Mouse (Mus musculus) lung, postnatal 14 days (tissue): ENCODE results near the gene Ptgis.
A peak's percentile ranks its signal among the peaks of the same experiment; 100 is the strongest.

Source experiments
- DNase-seq: peaks from one replicate; pipeline ENCODE4 v3.0.0; 2021

The Ptgis gene

GRCm38 (mm10) chr2:167240008-167240964 lies at the start of gene Ptgis:
Gene Ptgis, minus strand, starts transcription at chr2:167240604.
- DNase-seq, result peak; percentile 38

DNA sequence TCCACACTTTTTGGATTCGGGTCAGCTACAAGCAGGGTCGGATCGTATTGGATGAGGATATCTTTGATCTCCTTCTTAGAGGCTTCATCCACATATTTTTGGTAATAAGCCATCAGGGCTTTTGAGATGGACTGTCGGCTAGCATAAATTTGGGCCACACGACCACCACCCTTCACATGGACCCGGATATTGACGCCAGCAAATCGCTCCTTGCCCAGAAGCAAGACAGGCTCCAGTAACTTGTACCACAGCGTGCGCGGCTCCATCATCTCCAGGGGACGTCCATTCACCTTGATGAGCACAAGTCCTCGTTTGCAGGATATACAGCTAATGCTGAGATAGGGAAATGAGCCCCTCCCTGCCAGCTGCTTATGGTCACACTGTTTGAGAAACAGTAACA lies 41.1 kb upstream of the Ptgis start:
- DNase-seq, result no peak

DNA sequence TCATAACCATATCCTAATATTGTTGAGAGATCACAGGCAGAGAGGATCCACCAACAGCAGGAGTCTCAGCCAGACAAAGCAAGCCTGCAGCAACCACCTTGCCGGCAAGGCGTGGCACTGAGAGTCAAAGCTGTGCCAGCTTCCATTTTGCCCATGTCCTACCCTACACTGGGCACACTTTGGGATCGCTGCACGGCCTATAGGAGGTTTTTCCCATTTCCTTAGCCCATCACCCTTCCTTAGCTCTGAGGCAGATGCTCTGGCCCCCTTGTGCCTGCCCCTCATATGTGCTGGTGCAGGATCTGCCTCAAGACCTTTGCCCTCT lies 40.5 kb upstream of the Ptgis start:
- DNase-seq, result no peak

DNA sequence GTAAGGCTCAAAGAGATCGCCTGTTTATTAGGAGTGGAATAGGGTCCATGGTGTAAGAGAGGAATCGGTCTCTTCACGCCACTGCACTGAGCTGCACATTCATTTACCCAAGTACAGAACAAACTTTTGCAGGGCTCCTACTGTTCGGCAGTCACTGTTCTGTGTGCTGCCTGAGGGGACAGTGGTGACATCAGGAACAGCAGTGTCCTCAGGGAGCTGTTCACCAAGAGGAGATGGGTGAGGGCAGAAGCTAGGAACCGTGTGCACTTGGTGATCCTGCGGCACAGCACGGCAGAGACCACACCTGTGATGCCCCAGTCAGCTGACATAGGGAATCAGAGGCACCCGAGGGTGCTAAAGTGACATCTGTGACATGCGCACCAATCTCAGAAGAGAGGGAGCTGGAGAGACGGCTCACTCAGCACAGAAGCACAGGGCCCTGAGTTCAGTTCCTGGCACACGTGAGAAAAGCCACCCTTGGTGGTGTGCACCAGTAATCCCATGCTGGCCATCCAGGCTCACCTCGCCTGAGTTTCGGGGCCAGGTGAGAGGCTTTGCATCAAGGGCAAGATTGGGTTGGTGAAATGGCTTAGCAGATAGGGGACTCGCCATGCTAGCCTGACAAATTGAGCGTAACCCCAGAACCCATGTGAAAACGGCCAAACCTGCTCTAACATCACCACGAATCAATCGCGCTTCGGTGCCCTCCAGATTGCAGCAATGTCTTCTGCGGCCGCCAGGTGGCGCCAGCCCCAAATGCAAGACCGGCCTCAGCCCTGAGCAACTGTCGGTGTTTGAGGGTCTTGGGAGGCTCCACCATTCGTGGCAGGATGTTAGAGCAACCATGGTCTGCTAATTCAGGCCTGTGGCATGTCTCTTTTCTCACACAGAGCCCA lies 39.9 kb upstream of the Ptgis start:
- peak; percentile 74 for DNase-seq

DNA sequence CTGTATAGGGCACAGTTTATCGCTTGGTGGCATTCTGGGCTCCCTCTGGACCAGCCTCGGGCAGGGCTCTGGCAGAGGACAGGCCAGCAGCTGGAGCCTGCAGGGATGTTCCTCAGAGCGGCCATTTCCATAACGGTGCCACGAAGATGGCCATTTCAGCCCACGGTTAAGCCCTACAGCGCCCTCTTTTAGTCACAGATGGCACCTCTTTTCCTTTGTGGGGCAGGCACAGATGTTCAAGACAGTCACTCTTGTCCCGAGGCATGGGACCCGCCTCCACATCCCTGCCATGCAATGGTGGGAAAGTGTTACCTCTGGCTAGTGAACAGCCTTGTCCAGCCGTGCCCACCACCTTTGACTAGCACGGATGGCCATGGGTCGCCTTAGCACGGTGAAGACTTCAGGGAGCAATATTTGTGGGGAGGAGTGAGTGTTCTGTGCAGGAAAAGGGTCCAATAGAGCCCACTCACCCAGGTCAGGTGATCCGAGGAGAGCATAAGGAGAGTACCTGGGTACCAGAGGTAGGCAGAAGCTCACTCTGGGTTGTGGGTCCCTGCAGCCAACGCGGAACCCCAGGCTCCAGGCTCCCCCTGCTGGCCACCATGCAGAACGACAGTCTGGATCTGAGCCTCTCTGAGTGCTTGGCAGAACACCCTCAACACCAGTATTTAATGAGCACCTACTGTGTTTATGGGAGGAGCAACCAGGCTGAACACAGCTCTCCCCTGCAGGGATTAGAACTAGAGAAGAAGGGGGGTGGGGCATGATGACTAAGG lies 38.5 kb upstream of the Ptgis start:
- DNase-seq, result peak; percentile 79

DNA sequence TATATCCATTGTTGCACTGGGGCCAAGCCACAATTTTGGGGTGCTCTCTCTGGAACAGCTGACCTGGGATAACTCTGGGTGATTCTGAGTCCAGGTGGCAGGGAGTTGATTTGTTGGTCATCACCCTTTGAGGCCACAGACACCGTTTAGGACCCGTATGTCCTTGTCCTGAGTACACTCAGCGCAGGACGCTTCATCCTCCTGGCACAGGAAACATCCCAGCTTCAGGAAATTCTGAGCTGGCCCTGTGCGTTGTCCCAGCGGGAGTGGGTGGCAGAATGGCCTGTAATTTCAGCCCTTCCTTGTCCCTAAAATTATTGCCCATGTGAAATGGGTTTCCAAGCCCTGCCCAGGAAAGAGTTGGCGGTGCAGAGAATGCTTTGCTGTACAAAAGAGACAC lies 37.6 kb upstream of the Ptgis start:
- DNase-seq, result no peak

DNA sequence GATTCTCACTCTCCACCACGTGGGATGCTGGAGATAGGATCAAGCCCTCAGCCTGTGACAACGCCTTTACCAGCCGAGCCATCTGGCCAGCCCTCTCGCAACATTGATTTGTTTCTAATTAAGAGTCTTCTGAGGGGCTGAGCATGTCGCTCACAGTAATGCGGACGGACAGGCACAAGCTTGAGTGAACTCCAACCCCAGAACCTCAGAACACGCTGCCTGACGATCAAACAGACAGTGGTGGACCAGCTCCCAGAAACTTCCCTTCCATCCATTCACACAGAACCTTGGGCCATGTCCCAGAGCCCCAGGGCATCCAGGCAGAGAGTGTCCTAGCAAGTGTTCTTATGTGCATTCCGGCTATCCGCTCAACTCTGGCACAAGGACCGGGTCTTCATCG lies 36.6 kb upstream of the Ptgis start:
- no peak for DNase-seq

DNA sequence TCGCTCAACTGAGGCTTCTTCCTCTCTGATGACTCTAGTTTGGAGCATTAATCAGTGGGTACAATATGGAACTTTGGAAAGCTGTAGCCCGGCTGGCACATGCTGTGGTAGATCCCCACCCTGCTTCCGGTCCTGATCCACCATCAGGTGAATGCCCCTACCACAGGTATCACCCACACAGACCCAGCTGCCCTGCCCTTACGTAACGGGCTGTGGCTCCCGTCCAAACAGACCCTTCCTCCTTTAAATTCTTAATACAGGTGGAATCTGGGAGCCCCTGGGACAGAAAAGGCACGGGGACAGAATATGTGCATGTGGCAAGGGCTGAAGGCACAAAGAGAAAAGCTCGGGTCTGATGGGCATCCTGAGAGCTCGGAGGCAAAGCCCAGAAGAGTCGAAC lies 35.5 kb upstream of the Ptgis start:
- no peak for DNase-seq

GRCm38 (mm10) chr2:167274713-167275465 lies 34.5 kb upstream of the Ptgis start:
- DNase-seq, result no peak

GRCm38 (mm10) chr2:167273206-167273740 lies 32.9 kb upstream of the Ptgis start:
- DNase-seq, result no peak

GRCm38 (mm10) chr2:167272706-167273105 lies 32.3 kb upstream of the Ptgis start:
- DNase-seq, result no peak

DNA sequence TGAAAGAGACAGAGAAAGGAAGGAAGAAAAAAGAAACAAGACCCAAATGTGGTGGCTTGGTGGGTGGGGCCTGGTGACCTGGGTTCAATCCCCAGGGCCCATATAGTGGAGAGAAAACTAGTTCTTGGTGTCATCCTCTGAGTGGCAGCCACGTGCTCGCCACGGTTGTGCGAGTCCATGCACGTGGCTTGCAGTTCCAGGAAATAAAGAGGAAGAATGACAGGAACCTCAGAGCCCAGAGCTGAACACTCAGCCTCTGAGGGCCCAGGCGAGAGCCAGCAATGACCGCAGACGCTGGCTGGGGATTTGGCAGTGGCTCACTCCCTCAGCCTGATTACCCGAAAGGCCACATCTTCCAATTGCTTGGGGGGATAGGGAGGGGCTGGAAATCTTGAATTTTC lies 30.7 kb upstream of the Ptgis start:
- peak; percentile 9 for DNase-seq

DNA sequence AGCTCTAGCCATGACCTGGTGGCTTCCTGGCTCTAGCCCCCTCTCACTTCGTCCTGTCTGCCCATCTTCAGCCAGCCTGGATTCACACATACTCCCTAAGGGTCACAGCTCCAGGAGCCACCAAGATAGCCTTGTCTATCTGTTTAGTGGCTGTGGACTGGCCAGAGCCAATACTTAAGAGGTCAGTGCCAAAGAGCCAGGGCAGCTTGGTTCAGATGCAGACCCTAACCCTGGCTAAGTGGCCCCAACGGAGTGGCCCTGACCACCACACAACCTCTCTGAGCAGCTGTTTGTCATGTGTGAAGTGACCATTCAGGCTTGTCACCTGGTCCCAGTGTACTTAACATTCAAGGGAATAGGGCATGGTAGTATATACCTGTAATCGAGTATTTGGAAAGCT lies 30.1 kb upstream of the Ptgis start:
- DNase-seq, result peak; percentile 0

DNA sequence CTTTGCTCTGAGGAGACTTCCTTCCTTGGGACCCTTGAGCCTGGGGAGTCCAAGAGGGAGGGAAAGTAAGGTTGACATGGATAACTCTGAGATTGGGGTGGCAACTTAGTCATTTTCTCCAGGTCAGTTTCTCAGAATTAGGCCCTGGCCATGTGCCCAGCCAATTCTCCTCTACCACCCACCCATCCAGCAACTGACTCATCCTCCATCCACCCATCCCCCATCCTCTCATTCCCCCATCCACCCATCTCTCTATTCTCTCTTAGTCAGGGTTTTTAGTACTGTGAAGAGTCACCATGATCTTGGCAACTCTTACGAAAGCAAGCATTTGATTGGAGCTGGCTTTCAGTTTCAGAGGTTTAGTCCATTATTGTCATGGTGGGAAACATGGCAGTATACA lies 28.3 kb upstream of the Ptgis start:
- peak; percentile 0 for DNase-seq

DNA sequence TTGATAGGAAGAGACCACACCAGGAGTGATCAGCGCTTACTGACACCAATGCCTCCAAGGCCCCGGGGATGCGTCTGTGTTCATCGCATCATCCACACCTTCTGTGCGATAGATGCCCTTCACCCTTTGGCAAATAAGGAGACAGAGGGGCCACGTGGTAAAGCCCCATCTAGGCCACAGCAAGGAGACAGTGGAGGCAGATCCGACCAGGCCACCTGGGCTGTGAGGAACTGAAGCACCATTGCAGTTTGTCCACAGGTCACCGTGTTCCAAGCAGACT lies 27.9 kb upstream of the Ptgis start:
- DNase-seq, result peak; percentile 0

DNA sequence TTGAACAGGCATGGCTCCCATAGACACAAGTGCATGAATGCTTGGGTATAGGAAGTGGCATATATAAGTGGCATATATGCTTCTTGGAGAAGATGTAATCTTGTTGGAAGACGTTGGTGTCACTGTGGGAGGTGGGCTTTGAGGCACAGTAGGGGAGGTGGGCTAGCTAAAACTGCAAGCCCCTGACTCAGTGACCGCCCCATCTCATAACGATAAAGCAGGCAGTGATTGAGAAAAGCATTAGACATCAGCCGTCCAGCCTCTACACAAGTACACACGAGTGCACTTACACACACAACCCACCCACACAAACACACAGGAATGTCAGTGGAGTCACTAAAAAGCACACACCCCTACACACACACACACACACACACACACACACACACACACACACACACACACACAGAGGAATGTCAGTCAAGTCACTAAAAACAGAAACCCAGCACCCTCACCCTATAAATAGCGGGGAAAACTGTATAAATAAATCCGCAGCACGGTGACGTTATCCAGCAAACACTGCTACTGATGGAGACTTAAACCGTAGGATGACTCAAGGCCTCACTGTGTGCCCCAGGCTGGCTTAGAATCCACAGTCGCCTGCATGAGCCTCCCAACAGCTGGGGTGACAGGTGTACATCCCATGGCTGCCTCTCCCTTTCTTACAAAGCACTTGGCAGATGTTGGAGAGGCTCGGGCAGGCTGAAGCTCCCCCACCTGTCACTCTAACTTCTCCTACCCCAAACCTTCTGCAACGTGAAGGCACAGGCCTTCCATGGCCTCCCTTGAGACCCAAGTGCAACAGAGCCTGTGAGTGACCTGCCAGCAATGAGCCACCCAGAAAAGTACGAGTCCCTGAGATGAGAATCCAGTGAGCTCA lies 27.4 kb upstream of the Ptgis start:
- peak; percentile 0 for DNase-seq

- peak; percentile 0 for DNase-seq
Measured at GRCm38 (mm10) chr2:167266231-167266630, 25.8 kb upstream of the Ptgis start.

GRCm38 (mm10) chr2:167265806-167266205 lies 25.4 kb upstream of the Ptgis start:
- peak; percentile 26 for DNase-seq

GRCm38 (mm10) chr2:167265021-167265420 lies 24.6 kb upstream of the Ptgis start:
- no peak for DNase-seq

DNA sequence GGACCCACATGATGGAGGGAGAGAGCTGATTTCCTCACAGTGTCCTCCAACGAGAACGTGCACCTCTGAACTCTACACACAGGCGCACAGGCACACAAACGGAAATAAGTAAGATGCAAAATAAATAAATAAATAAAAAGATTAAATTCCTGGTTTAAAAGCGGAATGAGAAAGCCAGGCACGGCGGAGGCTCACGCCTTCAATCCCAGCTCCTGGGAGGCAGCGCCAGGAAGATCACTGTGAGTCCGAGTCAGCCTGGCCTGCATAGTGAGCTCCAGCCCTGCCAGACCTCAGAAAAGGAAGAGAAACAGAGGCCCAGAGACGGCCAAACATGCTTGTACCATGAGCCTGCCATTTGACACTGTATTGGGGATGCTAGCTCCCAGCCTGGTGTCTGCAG lies 23.5 kb upstream of the Ptgis start:
- no peak for DNase-seq
